Mouse (Mus musculus) MEL (cell line): ENCODE results near the gene Stag2. TPM values are rescaled to one million over a fixed set of nuclear protein-coding genes. Genes with fewer than 3 reads are reported as not detected.

Experiments
- DNase-seq: peaks from one replicate; pipeline ENCODE4 v3.0.0; 2011; ENCODE audit warnings: low read depth, low spot score
- H3K27ac ChIP-seq: 2 replicates; pipeline ENCODE4 v1.5.1; 2012; ENCODE audit warnings: low read depth, mild to moderate bottlenecking, control low read depth, low read length, moderate library complexity; ENCODE audit not compliant: control insufficient read depth
- H3K27me3 ChIP-seq, 2 experiments: fragments of 150-350 bp in 1 of 2; sonication (generic) in 1 of 2; 2 replicates each; pipeline ENCODE4 v1.6.1; 2012; ENCODE audit warnings: low read length in 2 of 2, mild to moderate bottlenecking in 2 of 2, improper control_type of control experiment in 1 of 2, moderate library complexity in 1 of 2; ENCODE audit not compliant: insufficient read depth in 2 of 2, control insufficient read depth in 1 of 2
- H3K36me3 ChIP-seq, 2 experiments: 2 replicates each; pipeline ENCODE4 v1.6.1; 2012 to 2014; ENCODE audit warnings: low read length in 2 of 2, improper control_type of control experiment in 1 of 2, inconsistent platforms in 1 of 2, mild to moderate bottlenecking in 1 of 2; ENCODE audit not compliant: insufficient read depth in 2 of 2, control insufficient read depth in 1 of 2
- H3K4me1 ChIP-seq, 2 experiments: fragments of 150-350 bp in 1 of 2; sonication (generic) in 1 of 2; 2 replicates each; pipeline ENCODE4 v1.6.1; 2012; ENCODE audit warnings: low read length in 2 of 2, improper control_type of control experiment in 1 of 2, mild to moderate bottlenecking in 1 of 2; ENCODE audit not compliant: insufficient read depth in 2 of 2, control insufficient read depth in 1 of 2
- H3K4me3 ChIP-seq, 2 experiments: fragments of 150-350 bp in 1 of 2; sonication (generic) in 1 of 2; 2 replicates each; pipeline ENCODE4 v1.5.1; 2012; ENCODE audit warnings: low read depth in 2 of 2, low read length in 2 of 2, mild to moderate bottlenecking in 2 of 2, moderate library complexity in 2 of 2, control low read depth in 1 of 2, improper control_type of control experiment in 1 of 2; ENCODE audit not compliant: control insufficient read depth in 1 of 2, insufficient read depth in 1 of 2
- H3K79me2 ChIP-seq: 2 replicates; pipeline ENCODE4 v1.6.1; 2012; ENCODE audit warnings: mild to moderate bottlenecking, low read length, moderate library complexity; ENCODE audit not compliant: control insufficient read depth, poor library complexity, insufficient read depth
- H3K9ac ChIP-seq: 2 replicates; pipeline ENCODE4 v1.6.1; 2012; ENCODE audit warnings: low read depth, mild to moderate bottlenecking, control low read depth, low read length, moderate library complexity; ENCODE audit not compliant: control insufficient read depth, poor library complexity, severe bottlenecking
- H3K9me3 ChIP-seq: fragments of 150-350 bp; sonication (generic); replicated peaks from 2 replicates; pipeline ENCODE4 v1.6.1; 2012; ENCODE audit warnings: mild to moderate bottlenecking, low read length, improper control_type of control experiment, moderate library complexity; ENCODE audit not compliant: insufficient read depth
- BHLHE40 ChIP-seq: IDR thresholded peaks from 2 replicates; pipeline ENCODE4 v1.6.1; 2012; ENCODE audit warnings: low read depth, mild to moderate bottlenecking, inconsistent platforms, low read length, improper control_type of control experiment, borderline replicate concordance
- CHD1 ChIP-seq: IDR thresholded peaks from 2 replicates; pipeline ENCODE4 v1.6.1; 2012; ENCODE audit warnings: low read depth, mild to moderate bottlenecking, inconsistent platforms, low read length, improper control_type of control experiment
- CTCF ChIP-seq, 3 experiments: IDR thresholded peaks in 2 of 3; conservative IDR thresholded peaks in 1 of 3; 2 replicates each; pipeline ENCODE4 v1.5.1; 2011 to 2012; ENCODE audit warnings: low read length in 3 of 3, low read depth in 2 of 3, mild to moderate bottlenecking in 2 of 3, improper control_type of control experiment in 1 of 3, inconsistent platforms in 1 of 3, mixed read lengths in 1 of 3, moderate library complexity in 1 of 3; ENCODE audit not compliant: control insufficient read depth in 1 of 3, insufficient read depth in 1 of 3, poor library complexity in 1 of 3, severe bottlenecking in 1 of 3
- E2F4 ChIP-seq: IDR thresholded peaks from 2 replicates; pipeline ENCODE4 v1.6.1; 2011; ENCODE audit warnings: low read depth, low read length, improper control_type of control experiment, borderline replicate concordance
- EP300 ChIP-seq, 2 experiments: IDR thresholded peaks; 2 replicates each; pipeline ENCODE4 v1.6.1; 2011; ENCODE audit warnings: improper control_type of control experiment in 2 of 2, low read length in 2 of 2, low read depth in 1 of 2, mild to moderate bottlenecking in 1 of 2
- HCFC1 ChIP-seq: IDR thresholded peaks from 2 replicates; pipeline ENCODE4 v1.6.1; 2012; ENCODE audit warnings: low read depth, mild to moderate bottlenecking, inconsistent platforms, low read length, improper control_type of control experiment, moderate library complexity
- MAFK ChIP-seq: IDR thresholded peaks from 2 replicates; pipeline ENCODE4 v1.6.1; 2011; ENCODE audit warnings: low read depth, mild to moderate bottlenecking, low read length, improper control_type of control experiment, borderline replicate concordance
- MAX ChIP-seq: IDR thresholded peaks from 2 replicates; pipeline ENCODE4 v1.6.1; 2011; ENCODE audit warnings: low read length, improper control_type of control experiment
- POLR2A ChIP-seq, 2 experiments: IDR thresholded peaks; 2 replicates each; pipeline ENCODE4 v1.6.1; 2011 to 2012; ENCODE audit warnings: low read length in 2 of 2, mild to moderate bottlenecking in 2 of 2, control low read depth in 1 of 2, improper control_type of control experiment in 1 of 2, low read depth in 1 of 2, moderate library complexity in 1 of 2; ENCODE audit not compliant: control insufficient read depth in 1 of 2, insufficient read depth in 1 of 2, poor library complexity in 1 of 2
- POLR2AphosphoS2 ChIP-seq: IDR thresholded peaks from 2 replicates; pipeline ENCODE4 v1.6.1; 2011; ENCODE audit warnings: low read length, improper control_type of control experiment
- POLR2AphosphoS5 ChIP-seq: IDR thresholded peaks from 2 replicates; pipeline ENCODE4 v1.6.1; 2012; ENCODE audit warnings: low read depth, borderline replicate concordance, mild to moderate bottlenecking, inconsistent platforms, low read length, moderate library complexity, mixed read lengths
- RAD21 ChIP-seq: IDR thresholded peaks from 2 replicates; pipeline ENCODE4 v1.6.1; 2011; ENCODE audit warnings: mild to moderate bottlenecking, low read depth, low read length, improper control_type of control experiment
- SIN3A ChIP-seq: IDR thresholded peaks from 2 replicates; pipeline ENCODE4 v1.6.1; 2012; ENCODE audit warnings: low read length, improper control_type of control experiment, inconsistent platforms
- TBP ChIP-seq: IDR thresholded peaks from 2 replicates; pipeline ENCODE4 v1.8.0; 2011; ENCODE audit warnings: low read depth, low read length, improper control_type of control experiment
- ZC3H11A ChIP-seq: IDR thresholded peaks from 2 replicates; pipeline ENCODE4 v1.6.1; 2012; ENCODE audit warnings: low read depth, mild to moderate bottlenecking, inconsistent platforms, low read length, improper control_type of control experiment
- ZKSCAN1 ChIP-seq: IDR thresholded peaks from 2 replicates; pipeline ENCODE4 v1.6.1; 2012; ENCODE audit warnings: low read depth, mild to moderate bottlenecking, inconsistent platforms, low read length, improper control_type of control experiment, moderate library complexity
- polyA plus RNA-seq, 2 experiments: library from polyadenylated mRNA; stranded (reverse) in 1 of 2; unstranded in 1 of 2; fragments of >175 nt in 1 of 2; fragments of >200 nt in 1 of 2; gene quantifications; 2 replicates each; pipeline versions ENCODE4 v1.2.1 to v1.2.4; 2012; ENCODE audit warnings: low replicate concordance in 2 of 2, low read depth in 1 of 2; ENCODE audit not compliant: insufficient read length in 2 of 2, insufficient read depth in 1 of 2, missing spikeins in 1 of 2
- total RNA-seq: library from RNA; depleted of rRNA; stranded (reverse); fragments of 300-350 nt; gene quantifications from 2 replicates; pipeline ENCODE4 v1.2.3, GENCODE M21; 2012

The Stag2 gene
- total and polyA plus RNA-seq, 3 experiments = 18.0 to 22.9 TPM; not detected in 1

GRCm38 (mm10) chrX:42250342-42250741, 101.2 kb downstream of the Stag2 start:
- H3K79me2 ChIP-seq = no peaks in the 10 kb centered on the region
- TF ChIP-seq RAD21 (no peak), MAFK (no peak), HCFC1 (no peak), POLR2A (IDR thresholded peaks at IDR 0.05; ENCODE audit: control insufficient read depth in 1 of 2, insufficient read depth in 1 of 2, low read depth in 1 of 2, low read length in 2 of 2, poor library complexity in 1 of 2) (no peak), SIN3A (no peak), BHLHE40 (no peak), ZKSCAN1 (no peak), CHD1 (no peak), MAX (no peak), E2F4 (no peak), POLR2AphosphoS5 (no peak), TBP (no peak), POLR2AphosphoS2 (no peak)
- TF ChIP-seq, all 39 proteins: peak for 0
- no peak for DNase-seq
- Histone ChIP-seq H3K27ac (no peak overlapping the region), H3K4me1 (no peaks in the 10 kb centered on the region), H3K36me3 (peaks cover 0 to 15% of the 10 kb centered on the region in 2 experiments; a peak in 2 of 4 replicates), H3K9ac (no peak overlapping the region), H3K4me3 (no peak overlapping the region), H3K27me3 (no peaks in the 10 kb centered on the region), H3K9me3 (no peaks in the 10 kb centered on the region)

DNA sequence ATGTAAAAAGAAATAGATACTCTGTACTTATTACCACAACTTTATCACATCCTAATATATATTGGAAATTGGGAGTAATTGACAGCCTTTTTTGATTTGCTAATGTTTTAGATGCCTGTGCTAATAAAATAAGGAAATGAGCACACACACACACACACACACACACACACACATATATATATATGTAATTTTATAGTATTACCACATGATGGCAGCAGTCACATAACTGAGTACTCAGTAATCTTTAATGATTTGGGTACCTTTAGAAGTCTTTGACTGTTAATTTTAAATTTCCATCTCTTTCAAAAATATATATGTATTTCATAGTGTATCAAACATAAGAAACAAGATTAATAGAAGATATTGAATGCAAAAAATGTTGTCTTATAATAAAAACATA, 123.6 kb downstream of the Stag2 start:
- TF ChIP-seq ZC3H11A (no peak), RAD21 (peak; percentile 11; the same call in 1 of the 2 replicates), TBP (no peak), HCFC1 (no peak), CHD1 (no peak), EP300 (IDR thresholded peaks at IDR 0.05; ENCODE audit: low read depth in 1 of 2, low read length in 2 of 2) (no peak), CTCF (IDR thresholded peaks at IDR 0.05 in 2 of 3, conservative IDR thresholded peaks at IDR 0.05 in 1 of 3; ENCODE audit: control insufficient read depth in 1 of 3, insufficient read depth in 1 of 3, low read depth in 2 of 3, low read length in 3 of 3, poor library complexity in 1 of 3, severe bottlenecking in 1 of 3) (peak in 1 of 3 experiments; percentile 31; a peak in 1 of 6 replicates)
- Histone ChIP-seq H3K4me1 (no peaks in the 10 kb centered on the region), H3K27ac (no peak overlapping the region), H3K9me3 (no peaks in the 10 kb centered on the region), H3K36me3 (peaks cover 0 to 20% of the 10 kb centered on the region in 2 experiments; a peak in 2 of 4 replicates), H3K27me3 (no peaks in the 10 kb centered on the region), H3K4me3 (no peak overlapping the region), H3K79me2 (no peaks in the 10 kb centered on the region), H3K9ac (no peak overlapping the region)
- peak; percentile 17 for DNase-seq
